Mouse (Mus musculus) spleen, adult 2 months (tissue): Measurements from ENCODE around the gene Itpk1.

Source experiments
- CTCF ChIP-seq: fragments of 200-500 bp; IDR thresholded peaks from 2 replicates; pipeline ENCODE4 v1.5.1; 2011; ENCODE audit warnings: mild to moderate bottlenecking, inconsistent platforms; ENCODE audit not compliant: insufficient read depth, insufficient read length, insufficient replicate concordance; ENCODE audit errors: extremely low read depth
- POLR2A ChIP-seq: fragments of 200-500 bp; IDR thresholded peaks from 2 replicates; pipeline ENCODE4 v1.6.1; 2011; ENCODE audit warnings: low read depth, low read length, inconsistent platforms

GRCm38 (mm10) chr12:102691761-102692160, 13.0 kb downstream of the Itpk1 start:
- TF ChIP-seq POLR2A (no peak), CTCF (no peak)
